Mouse (Mus musculus): ENCODE measurements around the gene Ccdc190.

Gene Ccdc190

GRCm38 (mm10) chr1:169928454-169928971, at the start of gene Ccdc190:
Ccdc190 (plus strand) TSS chr1:169928648.
- in situ Hi-C loops (cut with MboI; ENCODE audit: low sequenced_read_pairs): loop anchor here (25.0 kb wide), 1 partner anchor 391 kb away; the partner anchor contains the start of gene Nuf2

GRCm38 (mm10) chr1:169879060-169879459, 49.4 kb upstream of the Ccdc190 start:
- in situ Hi-C loops (cut with MboI; ENCODE audit: low sequenced_read_pairs): no loop called here

- in situ Hi-C loops (cut with MboI; ENCODE audit: low sequenced_read_pairs): no loop called here
These were observed 48.3 kb upstream of the Ccdc190 start for GRCm38 (mm10) chr1:169880181-169880580.

GRCm38 (mm10) chr1:169883081-169883565, 45.3 kb upstream of the Ccdc190 start:
- in situ Hi-C loops (cut with MboI; ENCODE audit: low sequenced_read_pairs): no loop called here

- in situ Hi-C loops (cut with MboI; ENCODE audit: low sequenced_read_pairs): no loop called here
These were observed 39.2 kb upstream of the Ccdc190 start for GRCm38 (mm10) chr1:169889250-169889649.

GRCm38 (mm10) chr1:169893976-169894375, 34.5 kb upstream of the Ccdc190 start:
- in situ Hi-C loops (cut with MboI; ENCODE audit: low sequenced_read_pairs): no loop called here

- in situ Hi-C loops (cut with MboI; ENCODE audit: low sequenced_read_pairs): no loop called here
These were observed 32.8 kb upstream of the Ccdc190 start for GRCm38 (mm10) chr1:169895686-169896085.

GRCm38 (mm10) chr1:169897916-169898315, 30.5 kb upstream of the Ccdc190 start:
- in situ Hi-C loops (cut with MboI; ENCODE audit: low sequenced_read_pairs): no loop called here

GRCm38 (mm10) chr1:169898607-169899006, 29.8 kb upstream of the Ccdc190 start:
- in situ Hi-C loops (cut with MboI; ENCODE audit: low sequenced_read_pairs): no loop called here

- in situ Hi-C loops (cut with MboI; ENCODE audit: low sequenced_read_pairs): no loop called here
These were observed 27.6 kb upstream of the Ccdc190 start for GRCm38 (mm10) chr1:169900771-169901336.

- in situ Hi-C loops (cut with MboI; ENCODE audit: low sequenced_read_pairs): no loop called here
These were observed 19.3 kb upstream of the Ccdc190 start for GRCm38 (mm10) chr1:169909163-169909562.

- in situ Hi-C loops (cut with MboI; ENCODE audit: low sequenced_read_pairs): no loop called here
These were observed 18.8 kb upstream of the Ccdc190 start for GRCm38 (mm10) chr1:169909659-169910058.

GRCm38 (mm10) chr1:169910751-169911150, 17.7 kb upstream of the Ccdc190 start:
- in situ Hi-C loops (cut with MboI; ENCODE audit: low sequenced_read_pairs): no loop called here

- in situ Hi-C loops (cut with MboI; ENCODE audit: low sequenced_read_pairs): no loop called here
These were observed 16.9 kb upstream of the Ccdc190 start for GRCm38 (mm10) chr1:169911526-169911925.

GRCm38 (mm10) chr1:169916659-169917058, 11.8 kb upstream of the Ccdc190 start:
- in situ Hi-C loops (cut with MboI; ENCODE audit: low sequenced_read_pairs): no loop called here

- in situ Hi-C loops (cut with MboI; ENCODE audit: low sequenced_read_pairs): no loop called here
These were observed 11.2 kb upstream of the Ccdc190 start for GRCm38 (mm10) chr1:169917115-169917796.

- in situ Hi-C loops (cut with MboI; ENCODE audit: low sequenced_read_pairs): no loop called here
These were observed 10.4 kb upstream of the Ccdc190 start for GRCm38 (mm10) chr1:169917998-169918397.

GRCm38 (mm10) chr1:169919211-169919610, 9.2 kb upstream of the Ccdc190 start:
- in situ Hi-C loops (cut with MboI; ENCODE audit: low sequenced_read_pairs): no loop called here

GRCm38 (mm10) chr1:169921710-169922211, 6.7 kb upstream of the Ccdc190 start:
- in situ Hi-C loops (cut with MboI; ENCODE audit: low sequenced_read_pairs): no loop called here

GRCm38 (mm10) chr1:169924567-169924966, 3.9 kb upstream of the Ccdc190 start:
- in situ Hi-C loops (cut with MboI; ENCODE audit: low sequenced_read_pairs): no loop called here

- in situ Hi-C loops (cut with MboI; ENCODE audit: low sequenced_read_pairs): loop anchor here (25.0 kb wide), 1 partner anchor 391 kb away; the partner anchor contains the start of gene Nuf2
These were observed 587 bp upstream of the Ccdc190 start for GRCm38 (mm10) chr1:169927753-169928369.
